Mouse (Mus musculus): ENCODE results near the gene Ryr3. TPM values are rescaled to one million over a fixed set of nuclear protein-coding genes. Genes with fewer than 3 reads are reported as not detected.

Ryr3 gene
- not detected in 2 replicates for total RNA-seq (2023)

GRCm38 (mm10) chr2:113216746-113217461 lies at the start of gene Ryr3:
TSS of gene Ryr3 (minus strand) at chr2:113217096.

Other genes starting within 250 kb of the Ryr3 start
- gene Tmco5b, start 68.6 kb upstream of the Ryr3 start, total RNA-seq (2023) = not detected in 2 replicates
- 1.2 and 1.8 TPM in 2 replicates for gene Fmn1, start 110.6 kb upstream of the Ryr3 start, total RNA-seq (2023)